Mouse (Mus musculus) myocyte (in vitro differentiated cells): ENCODE data around the gene Rwdd4a. TPM values are rescaled to one million over a fixed set of nuclear protein-coding genes. Genes with fewer than 3 reads are reported as not detected.
A peak's percentile ranks its signal among the peaks of the same experiment; 100 is the strongest.

Source experiments
- H3K27me3 ChIP-seq: one replicate; pipeline ENCODE4 v1.6.1; 2011; ENCODE audit not compliant: control insufficient read depth, insufficient read depth, insufficient read length
- H3K36me3 ChIP-seq: one replicate; pipeline ENCODE4 v1.6.1; 2011; ENCODE audit not compliant: control insufficient read depth, insufficient read depth
- H3K4me2 ChIP-seq: one replicate; pipeline ENCODE4 v1.6.1; 2011; ENCODE audit warnings: low read depth, control low read depth
- H3K4me3 ChIP-seq: one replicate; pipeline ENCODE4 v1.5.1; 2011; ENCODE audit warnings: mild to moderate bottlenecking, control low read depth, moderate library complexity
- H3K79me2 ChIP-seq: one replicate; pipeline ENCODE4 v1.6.1; 2011; ENCODE audit not compliant: control insufficient read depth, insufficient read depth
- H3ac ChIP-seq: one replicate; pipeline ENCODE4 v1.6.1; 2011; ENCODE audit not compliant: control insufficient read depth, insufficient read length
- CEBPB ChIP-seq: IDR thresholded peaks from 2 replicates; pipeline ENCODE4 v1.6.1; 2011; ENCODE audit warnings: mild to moderate bottlenecking, moderate library complexity; ENCODE audit not compliant: poor library complexity, insufficient read depth, severe bottlenecking
- E2F4 ChIP-seq: IDR thresholded peaks from one replicate; pipeline ENCODE4 v1.6.1; 2011; ENCODE audit warnings: mild to moderate bottlenecking, control low read depth, moderate library complexity; ENCODE audit not compliant: insufficient read depth
- MAX ChIP-seq: IDR thresholded peaks from one replicate; pipeline ENCODE4 v1.6.1; 2011; ENCODE audit warnings: low read depth, mild to moderate bottlenecking, control low read depth
- MYOD1 ChIP-seq, 3 experiments: IDR thresholded peaks; one replicate each; pipeline ENCODE4 v1.6.1; 2011; ENCODE audit warnings: control low read depth in 2 of 3, low read depth in 2 of 3, mild to moderate bottlenecking in 2 of 3, moderate library complexity in 1 of 3; ENCODE audit not compliant: insufficient read length in 2 of 3, control insufficient read depth in 1 of 3
- MYOG ChIP-seq, 3 experiments: IDR thresholded peaks; one replicate each; pipeline ENCODE4 v1.6.1; 2011; ENCODE audit warnings: control low read depth in 2 of 3, low read depth in 2 of 3, mild to moderate bottlenecking in 2 of 3; ENCODE audit not compliant: insufficient read length in 2 of 3, control insufficient read depth in 1 of 3, insufficient read depth in 1 of 3
- POLR2A ChIP-seq: IDR thresholded peaks from one replicate; pipeline ENCODE4 v1.6.1; 2011; ENCODE audit warnings: low read depth, mild to moderate bottlenecking, control low read depth, moderate library complexity; ENCODE audit not compliant: insufficient read length
- POLR2AphosphoS2 ChIP-seq: IDR thresholded peaks from one replicate; pipeline ENCODE4 v1.6.1; 2011; ENCODE audit warnings: low read depth, control low read depth; ENCODE audit not compliant: insufficient read length
- REST ChIP-seq: IDR thresholded peaks from one replicate; pipeline ENCODE4 v1.6.1; 2011; ENCODE audit warnings: mild to moderate bottlenecking, control low read depth, moderate library complexity; ENCODE audit not compliant: insufficient read depth, insufficient read length
- SRF ChIP-seq: IDR thresholded peaks from one replicate; pipeline ENCODE4 v1.6.1; 2011; ENCODE audit warnings: low read depth; ENCODE audit not compliant: control insufficient read depth, insufficient read length
- TCF12 ChIP-seq: IDR thresholded peaks from one replicate; pipeline ENCODE4 v1.6.1; 2011; ENCODE audit warnings: mild to moderate bottlenecking, control low read depth; ENCODE audit not compliant: poor library complexity, insufficient read depth, severe bottlenecking
- TCF3 ChIP-seq: IDR thresholded peaks from one replicate; pipeline ENCODE4 v1.6.1; 2011; ENCODE audit warnings: low read depth, control low read depth; ENCODE audit not compliant: insufficient read length
- USF1 ChIP-seq: IDR thresholded peaks from one replicate; pipeline ENCODE4 v1.6.1; 2011; ENCODE audit warnings: low read depth, mild to moderate bottlenecking, control low read depth, moderate library complexity
- polyA plus RNA-seq: library from polyadenylated mRNA; unstranded; fragments of >200 nt; fragmentation: generic; extraction: Trizol; gene quantifications from one replicate; pipeline ENCODE4 v1.2.1, GENCODE M21; 2012; ENCODE audit warnings: missing spikeins

Gene Rwdd4a
- 15.5 TPM for polyA plus RNA-seq

DNA sequence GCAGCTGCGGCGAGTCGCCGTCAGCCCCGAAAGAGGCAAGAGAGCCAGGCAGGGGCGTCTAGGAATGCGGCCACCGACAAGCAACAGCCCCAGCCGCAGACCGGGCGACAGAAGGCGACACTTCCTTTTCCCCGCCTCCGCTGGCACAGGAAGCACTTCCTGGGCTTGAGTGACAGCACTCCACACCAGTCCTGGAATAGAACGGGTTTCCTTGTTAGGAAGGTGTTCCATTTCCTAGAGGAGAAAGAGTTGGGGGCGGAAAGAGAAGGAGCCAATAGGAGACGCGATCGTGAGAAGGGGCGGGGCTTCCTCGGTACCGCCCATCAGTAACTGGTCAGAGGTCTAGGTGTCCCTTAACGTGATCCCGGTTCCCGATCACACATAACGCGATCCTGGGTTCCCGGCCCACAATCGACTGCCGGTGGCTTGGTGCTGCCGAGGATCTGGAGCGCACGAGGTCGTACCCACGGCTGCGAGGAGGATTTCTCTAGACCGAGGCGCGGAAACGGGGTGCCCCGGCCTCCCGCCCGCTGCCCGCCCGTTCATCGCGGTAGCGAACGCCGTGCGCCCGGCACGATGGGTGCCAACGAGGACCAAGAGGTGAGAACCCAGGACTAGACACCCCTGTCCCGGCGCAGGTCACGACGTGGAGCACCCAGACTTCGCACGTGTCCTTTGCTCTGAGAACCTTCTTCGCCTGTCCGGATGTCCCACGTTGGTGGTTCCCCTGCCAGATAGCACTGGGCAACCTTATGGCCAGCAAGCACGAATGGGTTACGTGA is at the start of gene Rwdd4a, which contains the start of gene Trappc11:
Gene Rwdd4a (plus strand): TSS at position 321 of the 782 bp plus-strand sequence.
Gene Trappc11 (minus strand): TSS at position 127 of the 782 bp plus-strand sequence.
- H3K79me2 ChIP-seq: peaks cover 28% of the 10 kb centered on the region
- H3K4me3 ChIP-seq: peak within 1 kb of the TSS; percentile 88
- peak within 1 kb of the TSS; percentile 91 for H3ac ChIP-seq
- H3K36me3 ChIP-seq: no peaks in the 10 kb centered on the region
- peak within 1 kb of the TSS; percentile 98 for H3K4me2 ChIP-seq
- no peaks in the 10 kb centered on the region for H3K27me3 ChIP-seq
- peak; percentile 29 for TF ChIP-seq E2F4
- peak; percentile 88 for TF ChIP-seq SRF
- no peak for TF ChIP-seq USF1
- TF ChIP-seq TCF12: no peak
- no peak for TF ChIP-seq MAX
- TF ChIP-seq POLR2AphosphoS2: peak; percentile 77
- peak in 1 of 3 experiments; percentile 18 for TF ChIP-seq MYOD1 (IDR thresholded peaks at IDR 0.05; ENCODE audit: control insufficient read depth in 1 of 3, insufficient read length in 2 of 3, low read depth in 2 of 3)
- TF ChIP-seq MYOG (IDR thresholded peaks at IDR 0.05; ENCODE audit: control insufficient read depth in 1 of 3, insufficient read depth in 1 of 3, insufficient read length in 2 of 3, low read depth in 2 of 3): peak in 1 of 3 experiments; percentile 16
- peak; percentile 82 for TF ChIP-seq POLR2A
- TF ChIP-seq REST: no peak
- no peak for TF ChIP-seq TCF3
- TF ChIP-seq CEBPB: no peak

DNA sequence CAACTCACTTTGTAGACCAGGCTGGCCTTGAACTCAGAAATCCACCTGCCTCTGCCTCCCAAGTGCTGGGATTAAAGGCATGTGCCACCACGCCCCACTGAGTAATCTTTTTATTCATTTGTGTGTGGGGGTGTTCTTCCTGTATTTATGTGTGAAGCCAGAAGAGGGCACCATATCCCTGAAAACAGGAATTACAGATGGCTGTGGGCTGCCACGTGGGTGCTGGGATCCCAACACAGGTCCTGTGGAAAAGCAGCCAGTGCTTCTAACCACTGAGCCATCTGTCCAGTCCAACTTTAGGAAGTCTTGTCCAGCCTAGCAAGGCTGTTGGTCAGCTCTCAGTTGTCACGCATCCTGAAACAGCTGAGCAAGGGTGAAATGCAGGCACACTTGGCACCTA is 46.2 kb upstream of the Rwdd4a start:
- Histone ChIP-seq H3K79me2 (no peaks in the 10 kb centered on the region), H3ac (no peak overlapping the region), H3K27me3 (no peaks in the 10 kb centered on the region), H3K4me2 (no peak overlapping the region), H3K4me3 (no peak overlapping the region), H3K36me3 (peaks cover 14% of the 10 kb centered on the region)
- TF ChIP-seq USF1: no peak
- no peak for TF ChIP-seq SRF
- TF ChIP-seq REST: no peak
- TF ChIP-seq MAX: no peak
- no peak for TF ChIP-seq TCF3
- TF ChIP-seq TCF12: no peak
- no peak for TF ChIP-seq E2F4
- TF ChIP-seq CEBPB: no peak
- TF ChIP-seq MYOD1 (IDR thresholded peaks at IDR 0.05; ENCODE audit: control insufficient read depth in 1 of 3, insufficient read length in 2 of 3, low read depth in 2 of 3): no peak
- TF ChIP-seq POLR2A: no peak
- TF ChIP-seq POLR2AphosphoS2: no peak
- TF ChIP-seq MYOG (IDR thresholded peaks at IDR 0.05; ENCODE audit: control insufficient read depth in 1 of 3, insufficient read depth in 1 of 3, insufficient read length in 2 of 3, low read depth in 2 of 3): no peak

DNA sequence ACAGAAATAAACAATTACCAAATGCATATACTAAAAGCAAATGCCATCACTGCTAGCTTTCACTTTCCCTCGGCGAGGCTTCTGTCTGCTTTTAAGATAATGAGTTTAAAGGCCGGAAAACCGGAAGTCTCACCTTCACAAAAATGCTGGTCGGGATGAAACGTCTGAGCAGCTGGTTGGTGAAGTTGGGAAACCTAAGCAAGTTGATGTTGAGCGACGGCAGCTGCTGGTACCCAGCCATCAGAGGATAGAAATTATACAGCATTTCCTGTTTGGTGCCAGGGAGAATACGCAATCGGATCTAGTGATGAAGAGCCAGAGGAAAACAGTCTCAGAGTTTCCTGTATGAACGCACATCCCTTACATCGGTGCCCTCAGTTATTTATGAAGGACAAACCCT is 40.4 kb upstream of the Rwdd4a start:
- H3K4me3 ChIP-seq: no peak overlapping the region
- no peak for TF ChIP-seq MYOD1 (IDR thresholded peaks at IDR 0.05; ENCODE audit: control insufficient read depth in 1 of 3, insufficient read length in 2 of 3, low read depth in 2 of 3)
- TF ChIP-seq MAX: no peak
- TF ChIP-seq TCF12: no peak
- TF ChIP-seq SRF: no peak
- no peak for TF ChIP-seq POLR2A
- no peak for TF ChIP-seq REST
- TF ChIP-seq E2F4: no peak
- TF ChIP-seq MYOG (IDR thresholded peaks at IDR 0.05; ENCODE audit: control insufficient read depth in 1 of 3, insufficient read depth in 1 of 3, insufficient read length in 2 of 3, low read depth in 2 of 3): no peak
- H3K36me3 ChIP-seq: peaks cover 36% of the 10 kb centered on the region
- H3K79me2 ChIP-seq: no peaks in the 10 kb centered on the region
- H3K27me3 ChIP-seq: no peaks in the 10 kb centered on the region
- no peak overlapping the region for H3K4me2 ChIP-seq
- H3ac ChIP-seq: no peak overlapping the region

DNA sequence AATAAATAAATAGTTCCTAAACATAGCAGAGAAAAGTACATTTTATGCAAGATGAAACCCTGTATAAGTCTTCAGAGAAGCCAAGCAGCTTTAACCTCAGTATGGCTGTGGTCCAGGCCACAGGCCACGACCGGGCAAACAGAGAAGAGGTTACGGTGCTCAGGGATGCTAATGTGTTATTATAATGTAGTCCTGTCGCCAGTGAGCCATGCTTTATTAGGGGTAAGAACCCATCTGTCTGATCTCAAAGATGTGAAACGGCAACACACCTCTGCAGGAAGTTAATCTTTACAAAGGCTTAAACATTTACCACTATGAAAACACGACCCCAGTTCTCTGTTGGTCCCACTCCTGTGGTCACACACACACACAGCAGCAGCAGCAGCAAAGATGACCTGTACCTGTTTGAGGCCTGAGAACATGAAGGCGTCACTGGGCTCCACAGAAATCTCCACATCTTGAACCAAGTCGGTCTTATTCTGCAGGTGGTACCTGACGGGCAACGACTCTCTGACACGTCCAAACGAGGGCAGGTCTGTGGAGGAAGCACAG is 38.8 kb upstream of the Rwdd4a start:
- H3K79me2 ChIP-seq: no peaks in the 10 kb centered on the region
- H3K4me2 ChIP-seq: no peak overlapping the region
- TF ChIP-seq REST: no peak
- no peak for TF ChIP-seq MAX
- H3K4me3 ChIP-seq: no peak overlapping the region
- peaks cover 36% of the 10 kb centered on the region for H3K36me3 ChIP-seq
- H3ac ChIP-seq: no peak overlapping the region
- H3K27me3 ChIP-seq: no peaks in the 10 kb centered on the region
